ENCODE assay signal across 8 mouse cellular contexts in genomic region chr8:123891883-123892585, GRCm38 (mm10). TPM values are rescaled to one million over a fixed set of nuclear protein-coding genes. Genes with fewer than 3 reads are reported as not detected.
DNase-seq lines count a peak whose midpoint lies in the region; ATAC-seq and TF ChIP-seq lines count a peak whose summit lies in the region.

No protein-coding gene starts in this region.

- peaks cover 56% of the 10 kb centered on the region for H3K27me3 ChIP-seq in lung, embryonic 14.5 days (ENCODE audit: insufficient read depth, low read length)
- H3K27me3 ChIP-seq in embryonic facial prominence, embryonic 11.5 days (ENCODE audit: control insufficient read depth, insufficient read depth, low read length): peaks cover 46% of the 10 kb centered on the region
- H3K27me3 ChIP-seq in hindbrain, embryonic 12.5 days: peaks cover 88% of the 10 kb centered on the region
- peaks cover 78% of the 10 kb centered on the region for H3K27me3 ChIP-seq in limb, embryonic 10.5 days (ENCODE audit: low read depth, poor library complexity, severe bottlenecking)
- no peaks in the 10 kb centered on the region; the same call in 1 of the 2 replicates for H3K27me3 ChIP-seq in kidney, adult 2 months (replicated peaks; ENCODE audit: control insufficient read depth, insufficient read depth, low read length)

- ATAC-seq in lung, embryonic 14.5 days (ENCODE audit: insufficient read depth): no peak
- no peak for ATAC-seq in embryonic facial prominence, embryonic 11.5 days (replicated peaks; ENCODE audit: insufficient number of reproducible peaks, low FRiP score, low TSS enrichment, low read depth)
- peak; percentile 75 for ATAC-seq in hindbrain, embryonic 12.5 days (ENCODE audit: low FRiP score)

- TF ChIP-seq CTCF in lung, embryonic 14.5 days (IDR thresholded peaks at IDR 0.05; ENCODE audit: low read depth): no peak
- TF ChIP-seq CTCF in lung, adult 2 months (IDR thresholded peaks at IDR 0.05; ENCODE audit: insufficient read depth, low read length): no peak
- TF ChIP-seq CTCF in kidney, adult 2 months (conservative IDR thresholded peaks at IDR 0.05; ENCODE audit: insufficient read depth, insufficient read length, low read depth, low read length): no peak

- no peak overlapping the region for H3K27ac ChIP-seq in lung, embryonic 14.5 days (ENCODE audit: low read depth)
- H3K27ac ChIP-seq in embryonic facial prominence, embryonic 11.5 days (replicated peaks; ENCODE audit: low read depth, low read length): no peak overlapping the region
- no peak overlapping the region for H3K27ac ChIP-seq in hindbrain, embryonic 12.5 days
- no peak overlapping the region for H3K27ac ChIP-seq in limb, embryonic 10.5 days
- no peak overlapping the region for H3K27ac ChIP-seq in kidney, adult 2 months (ENCODE audit: insufficient read depth, low read depth, low read length)

- H3K4me2 ChIP-seq in lung, embryonic 14.5 days: peak overlapping the region; percentile 25; the same call in 1 of the 2 replicates
- peak overlapping the region; percentile 32 for H3K4me2 ChIP-seq in embryonic facial prominence, embryonic 11.5 days (ENCODE audit: low read depth, low read length)
- peak overlapping the region; percentile 62 for H3K4me2 ChIP-seq in hindbrain, embryonic 12.5 days (replicated peaks)

- no peak for TF ChIP-seq POLR2A in lung, adult 2 months (IDR thresholded peaks at IDR 0.05; ENCODE audit: borderline replicate concordance, extremely low read depth, low read depth, low read length)
- TF ChIP-seq POLR2A in kidney, adult 2 months (IDR thresholded peaks at IDR 0.05; ENCODE audit: low read depth, low read length): no peak

- no peak overlapping the region for H3K9ac ChIP-seq in lung, embryonic 14.5 days
- H3K9ac ChIP-seq in embryonic facial prominence, embryonic 11.5 days (replicated peaks; ENCODE audit: low read length): peak overlapping the region; percentile 7; the same call in 1 of the 2 replicates
- peak overlapping the region; percentile 51 for H3K9ac ChIP-seq in hindbrain, embryonic 12.5 days

- 2% methylated on average over 49 of the region's 49 CpGs for WGBS in lung, embryonic 14.5 days
- WGBS in lung, adult 2 months: 4% methylated on average over 49 of the region's 49 CpGs
- WGBS in embryonic facial prominence, embryonic 11.5 days: 2% methylated on average over 49 of the region's 49 CpGs
- WGBS in hindbrain, embryonic 12.5 days: under 1% methylated on average over 49 of the region's 49 CpGs
- 1% methylated on average over 49 of the region's 49 CpGs for WGBS in limb, embryonic 10.5 days
- WGBS in kidney, adult 2 months: 3% methylated on average over 49 of the region's 49 CpGs

- H3K4me3 ChIP-seq in lung, embryonic 14.5 days (ENCODE audit: low read depth, low read length): peak overlapping the region; percentile 12; the same call in 1 of the 2 replicates
- no peak overlapping the region for H3K4me3 ChIP-seq in lung, adult 2 months (replicated peaks; ENCODE audit: extremely low read depth, low read depth, low read length)
- peak overlapping the region; percentile 20 for H3K4me3 ChIP-seq in embryonic facial prominence, embryonic 11.5 days (ENCODE audit: low read depth, low read length)
- peak overlapping the region; percentile 39 for H3K4me3 ChIP-seq in hindbrain, embryonic 12.5 days
- peak overlapping the region; percentile 37 for H3K4me3 ChIP-seq in limb, embryonic 10.5 days
- H3K4me3 ChIP-seq in kidney, adult 2 months (ENCODE audit: insufficient read depth, low read depth, low read length): no peak overlapping the region

- H3K36me3 ChIP-seq in lung, embryonic 14.5 days (ENCODE audit: insufficient read depth): no peaks in the 10 kb centered on the region
- H3K36me3 ChIP-seq in embryonic facial prominence, embryonic 11.5 days (replicated peaks; ENCODE audit: control insufficient read depth, insufficient read depth, low read depth, low read length): no peaks in the 10 kb centered on the region
- H3K36me3 ChIP-seq in hindbrain, embryonic 12.5 days: no peaks in the 10 kb centered on the region
- no peaks in the 10 kb centered on the region for H3K36me3 ChIP-seq in limb, embryonic 10.5 days
- H3K36me3 ChIP-seq in kidney, adult 2 months (ENCODE audit: control insufficient read depth, insufficient read depth, low read length): no peaks in the 10 kb centered on the region

- DNase-seq in lung, embryonic 14.5 days: no peak
- DNase-seq in lung, adult 2 months: no peak
- DNase-seq in embryonic facial prominence, embryonic 11.5 days (ENCODE audit: low spot score): peak; percentile 15
- DNase-seq in limb, embryonic 10.5 days (ENCODE audit: low spot score): peak; percentile 39
- DNase-seq in right cerebral cortex, postnatal 25 days: peak; percentile 85
- no peak for DNase-seq in yolk sac, embryonic 10.5 days (ENCODE audit: low spot score)
- no peak for DNase-seq in kidney, adult 2 months

- H3K9me3 ChIP-seq in lung, embryonic 14.5 days (ENCODE audit: low read depth, low read length): no peaks in the 10 kb centered on the region
- no peaks in the 10 kb centered on the region for H3K9me3 ChIP-seq in embryonic facial prominence, embryonic 11.5 days (replicated peaks; ENCODE audit: control insufficient read depth, low read length)
- no peaks in the 10 kb centered on the region for H3K9me3 ChIP-seq in hindbrain, embryonic 12.5 days (replicated peaks)
- no peaks in the 10 kb centered on the region for H3K9me3 ChIP-seq in limb, embryonic 10.5 days (replicated peaks)

- no peaks in the 10 kb centered on the region for H3K4me1 ChIP-seq in lung, embryonic 14.5 days (ENCODE audit: insufficient read depth)
- H3K4me1 ChIP-seq in lung, adult 2 months (ENCODE audit: control insufficient read depth, insufficient read depth, low read length): no peaks in the 10 kb centered on the region
- peaks cover 5% of the 10 kb centered on the region; the same call in 1 of the 2 replicates for H3K4me1 ChIP-seq in embryonic facial prominence, embryonic 11.5 days (ENCODE audit: control insufficient read depth, insufficient read depth, low read length)
- H3K4me1 ChIP-seq in hindbrain, embryonic 12.5 days: peaks cover 20% of the 10 kb centered on the region
- H3K4me1 ChIP-seq in limb, embryonic 10.5 days: peaks cover 23% of the 10 kb centered on the region
- H3K4me1 ChIP-seq in kidney, adult 2 months (ENCODE audit: control insufficient read depth, insufficient read depth, low read length): no peaks in the 10 kb centered on the region

RNA-seq across cellular contexts. Expression of gene Acta1, which starts 2.5 kb away (rescaled TPM):
- 0.99 and 2.5 TPM in 2 replicates for polyA plus RNA-seq in lung, embryonic 14.5 days (2014; fragmentation: Nextera tagmentation; extraction: Ambion mirVana)
- polyA plus RNA-seq in lung, adult 2 months (2012; rRNA removed): 1.2 and 1,963 TPM in 2 replicates
- polyA plus RNA-seq in embryonic facial prominence, embryonic 11.5 days (2014; fragmentation: Nextera tagmentation; extraction: Ambion mirVana): 4.9 and 10.2 TPM in 2 replicates
- 9.8 and 47.5 TPM in 2 replicates for polyA plus RNA-seq in hindbrain, embryonic 12.5 days (2016; fragmentation: Nextera tagmentation; extraction: Ambion mirVana)
- 1.6 and 1.8 TPM in 2 replicates for polyA plus RNA-seq in limb, embryonic 10.5 days (2016; fragmentation: Nextera tagmentation; extraction: Ambion mirVana)
- polyA plus RNA-seq in kidney, adult 2 months (2012; rRNA removed): 1.3 and 665 TPM in 2 replicates

RNA-seq across cellular contexts. Expression of gene Ccsap, which starts 32.0 kb away (rescaled TPM):
- 5.6 and 7.1 TPM in 2 replicates for polyA plus RNA-seq in lung, embryonic 14.5 days (2014; fragmentation: Nextera tagmentation; extraction: Ambion mirVana)
- 0.80 and 0.86 TPM in 2 replicates for polyA plus RNA-seq in lung, adult 2 months (2012; rRNA removed)
- polyA plus RNA-seq in embryonic facial prominence, embryonic 11.5 days (2014; fragmentation: Nextera tagmentation; extraction: Ambion mirVana): 5.6 and 6.9 TPM in 2 replicates
- polyA plus RNA-seq in hindbrain, embryonic 12.5 days (2016; fragmentation: Nextera tagmentation; extraction: Ambion mirVana): 6.8 and 8.0 TPM in 2 replicates
- 6.0 and 6.1 TPM in 2 replicates for polyA plus RNA-seq in limb, embryonic 10.5 days (2016; fragmentation: Nextera tagmentation; extraction: Ambion mirVana)
- 0.22 and 0.30 TPM in 2 replicates for polyA plus RNA-seq in kidney, adult 2 months (2012; rRNA removed)

RNA-seq across cellular contexts. Expression of gene Nup133, which starts 57.0 kb away (rescaled TPM):
- polyA plus RNA-seq in lung, embryonic 14.5 days (2014; fragmentation: Nextera tagmentation; extraction: Ambion mirVana): 47.8 and 54.4 TPM in 2 replicates
- polyA plus RNA-seq in lung, adult 2 months (2012; rRNA removed): 7.3 and 10.8 TPM in 2 replicates
- polyA plus RNA-seq in embryonic facial prominence, embryonic 11.5 days (2014; fragmentation: Nextera tagmentation; extraction: Ambion mirVana): 55.2 and 63.0 TPM in 2 replicates
- polyA plus RNA-seq in hindbrain, embryonic 12.5 days (2016; fragmentation: Nextera tagmentation; extraction: Ambion mirVana): 39.2 and 42.1 TPM in 2 replicates
- 60.4 and 61.9 TPM in 2 replicates for polyA plus RNA-seq in limb, embryonic 10.5 days (2016; fragmentation: Nextera tagmentation; extraction: Ambion mirVana)
- polyA plus RNA-seq in kidney, adult 2 months (2012; rRNA removed): 7.9 and 8.7 TPM in 2 replicates

Comparison
In these comparisons a context has a peak if more than half of its experiments do, and no peak if none do; other contexts are left out.
1. H3K4me3 ChIP-seq: peak in lung, embryonic 14.5 days (single experiment), embryonic facial prominence, embryonic 11.5 days (single experiment), hindbrain, embryonic 12.5 days (single experiment) and limb, embryonic 10.5 days (single experiment); none in lung, adult 2 months (single experiment) and kidney, adult 2 months (single experiment).
2. DNase-seq: peak in embryonic facial prominence, embryonic 11.5 days (single experiment), limb, embryonic 10.5 days (single experiment) and right cerebral cortex, postnatal 25 days (single experiment); none in lung, embryonic 14.5 days (single experiment), lung, adult 2 months (single experiment), yolk sac, embryonic 10.5 days (single experiment) and kidney, adult 2 months (single experiment).
3. Peak in every context shown above with its lines, with median percentiles within 50 percentile points of each other: H3K4me2 ChIP-seq.